In genomic region chr10:94312007-94312715, GRCm38 (mm10) we compare ENCODE assay signal across 9 mouse cellular contexts. TPM values are rescaled to one million over a fixed set of nuclear protein-coding genes. Genes with fewer than 3 reads are reported as not detected.
DNase-seq lines count a peak whose midpoint lies in the region; ATAC-seq and TF ChIP-seq lines count a peak whose summit lies in the region.
"Had no signal": no experiment of that assay in that cellular context is flagged by ENCODE, and none has a peak within 500 bp of the region (broad histone marks: within the 10 kb centered on the region; RNA-seq: fewer than 3 reads in every experiment).

No protein-coding gene starts in this region.

- no peak overlapping the region for H3K27ac ChIP-seq in embryonic facial prominence, embryonic 13.5 days
- H3K27ac ChIP-seq in midbrain, postnatal 0 days (ENCODE audit: low read depth, low read length) = peak overlapping the region; percentile 43

- peaks cover 14% of the 10 kb centered on the region for H3K4me1 ChIP-seq in embryonic facial prominence, embryonic 13.5 days
- H3K4me1 ChIP-seq in midbrain, postnatal 0 days (ENCODE audit: insufficient read depth, low read length) = peaks cover 8% of the 10 kb centered on the region

- WGBS in embryonic facial prominence, embryonic 13.5 days = under 1% methylated on average over 45 of the region's 45 CpGs
- WGBS in midbrain, postnatal 0 days = under 1% methylated on average over 43 of the region's 45 CpGs

- peak; percentile 50 for TF ChIP-seq CTCF in midbrain, postnatal 0 days (IDR thresholded peaks at IDR 0.05)

- peak overlapping the region; percentile 50 for H3K4me3 ChIP-seq in embryonic facial prominence, embryonic 13.5 days
- peak overlapping the region; percentile 54 for H3K4me3 ChIP-seq in midbrain, postnatal 0 days (ENCODE audit: low read depth, low read length)

- DNase-seq in cerebellum, adult 11-12 months = peak; percentile 11
- no peak for DNase-seq in cerebellum, adult 9-11 months
- DNase-seq in ES-CJ7 (ENCODE audit: low read depth, low spot score) = peak; percentile 4
- peak; percentile 15 for DNase-seq in heart, postnatal 4 days
- peak; percentile 11 for DNase-seq in liver
- peak; percentile 63 for DNase-seq in midbrain, postnatal 0 days (ENCODE audit: low spot score)
- DNase-seq in layer of hippocampus, postnatal 25 days (ENCODE audit: extremely low spot score in 1 of 2, low spot score in 1 of 2) = no peak

- no peak for ATAC-seq in embryonic facial prominence, embryonic 13.5 days (ENCODE audit: insufficient number of reproducible peaks, insufficient read depth, low FRiP score, low TSS enrichment, low read depth)
- ATAC-seq in midbrain, postnatal 0 days (ENCODE audit: low FRiP score) = peak; percentile 85

- no peaks in the 10 kb centered on the region; the same call in 1 of the 2 replicates for H3K9me3 ChIP-seq in embryonic facial prominence, embryonic 13.5 days
- H3K9me3 ChIP-seq in midbrain, postnatal 0 days (ENCODE audit: low read length) = no peaks in the 10 kb centered on the region

- H3K27me3 ChIP-seq in embryonic facial prominence, embryonic 13.5 days = peaks cover 43% of the 10 kb centered on the region
- 0 out of 2 replicates have a peak, but pooled peaks cover 2% of the 10 kb centered on the region for H3K27me3 ChIP-seq in midbrain, postnatal 0 days (ENCODE audit: insufficient read depth, low read length)

- no peaks in the 10 kb centered on the region for H3K36me3 ChIP-seq in embryonic facial prominence, embryonic 13.5 days
- H3K36me3 ChIP-seq in midbrain, postnatal 0 days (ENCODE audit: insufficient read depth, low read length) = no peaks in the 10 kb centered on the region

- H3K9ac ChIP-seq in embryonic facial prominence, embryonic 13.5 days = peak overlapping the region; percentile 69
- H3K9ac ChIP-seq in midbrain, postnatal 0 days (replicated peaks; ENCODE audit: low read length, poor library complexity, severe bottlenecking) = peak overlapping the region; percentile 54

- H3K4me2 ChIP-seq in embryonic facial prominence, embryonic 13.5 days = peak overlapping the region; percentile 97
- H3K4me2 ChIP-seq in midbrain, postnatal 0 days (ENCODE audit: low read depth, low read length, poor library complexity, severe bottlenecking) = peak overlapping the region; percentile 97

RNA-seq across cellular contexts. Expression of gene Tmcc3, which starts 0.4 kb away (rescaled TPM):
- polyA plus RNA-seq in embryonic facial prominence, embryonic 13.5 days (2015; fragmentation: Nextera tagmentation; extraction: Ambion mirVana) = 5.9 and 7.9 TPM in 2 replicates
- total RNA-seq in heart, postnatal 4 days (2021) = 10 to 100 TPM; 23.8 to 25.0 TPM
- total RNA-seq in midbrain, postnatal 0 days (2014; rRNA removed) = 9.9 and 12.8 TPM in 2 replicates
- polyA plus RNA-seq in midbrain, postnatal 0 days (2015; fragmentation: Nextera tagmentation; extraction: Ambion mirVana) = 14.7 and 15.2 TPM in 2 replicates
- total RNA-seq in layer of hippocampus, postnatal 25 days (2021) = 10 to 100 TPM; 42.6 to 46.9 TPM

RNA-seq across cellular contexts. Expression of gene Gm4792, which starts 13.7 kb away (rescaled TPM):
- not detected in 2 replicates for polyA plus RNA-seq in embryonic facial prominence, embryonic 13.5 days (2015; fragmentation: Nextera tagmentation; extraction: Ambion mirVana)
- total RNA-seq in heart, postnatal 4 days (2021) = not detected
- not detected in 2 replicates for total RNA-seq in midbrain, postnatal 0 days (2014; rRNA removed)
- 0.42 and 0.45 TPM in 2 replicates for polyA plus RNA-seq in midbrain, postnatal 0 days (2015; fragmentation: Nextera tagmentation; extraction: Ambion mirVana)
- not detected for total RNA-seq in layer of hippocampus, postnatal 25 days (2021)
- polyA plus RNA-seq: C2C12 had no signal

Comparison
In these comparisons a context has a peak if more than half of its experiments do, and no peak if none do; other contexts are left out.
1. DNase-seq: peak in cerebellum, adult 11-12 months (single experiment), ES-CJ7 (single experiment), heart, postnatal 4 days (single experiment), liver (single experiment) and midbrain, postnatal 0 days (single experiment); none in cerebellum, adult 9-11 months (single experiment) and layer of hippocampus, postnatal 25 days (0 of 2).